Mouse (Mus musculus) midbrain, embryonic 10.5 days (tissue): ENCODE measurements around the gene Srrm1. TPM values are rescaled to one million over a fixed set of nuclear protein-coding genes. Genes with fewer than 3 reads are reported as not detected.

Source experiments
- DNase-seq: peaks from one replicate; pipeline ENCODE4 v3.0.0-alpha.2; 2017; ENCODE audit warnings: low spot score
- H3K27ac ChIP-seq: fragments of 300-500 bp; sonication (generic); replicated peaks from 2 replicates; pipeline ENCODE4 v1.5.1; 2016; ENCODE audit warnings: mild to moderate bottlenecking
- H3K27me3 ChIP-seq: fragments of 300-500 bp; sonication (generic); 2 replicates; pipeline ENCODE4 v1.6.1; 2016; ENCODE audit warnings: low read depth, mild to moderate bottlenecking; ENCODE audit not compliant: poor library complexity, severe bottlenecking
- H3K36me3 ChIP-seq: fragments of 300-500 bp; sonication (generic); 2 replicates; pipeline ENCODE4 v1.6.1; 2016; ENCODE audit warnings: mild to moderate bottlenecking, moderate library complexity
- H3K4me1 ChIP-seq: fragments of 300-500 bp; sonication (generic); 2 replicates; pipeline ENCODE4 v1.6.1; 2016
- H3K4me3 ChIP-seq: fragments of 300-500 bp; sonication (generic); 2 replicates; pipeline ENCODE4 v1.5.1; 2016; ENCODE audit warnings: mild to moderate bottlenecking, moderate library complexity
- H3K9me3 ChIP-seq: fragments of 300-500 bp; sonication (generic); replicated peaks from 2 replicates; pipeline ENCODE4 v1.6.1; 2016; ENCODE audit warnings: mild to moderate bottlenecking
- WGBS: fragments of 180-500 bp; shearing (Covaris S2); methylation state at CpG from one replicate; pipeline ENCODE4 v1.1.7; 2016; 5-methylcytosine and 5-hydroxymethylcytosine counted together
- polyA plus RNA-seq: library from polyadenylated mRNA; unstranded; fragments of >200 nt; fragmentation: Nextera tagmentation; extraction: Ambion mirVana; gene quantifications from 2 replicates; pipeline ENCODE4 v1.2.1, GENCODE M21; 2016

The Srrm1 gene
- polyA plus RNA-seq, 1 experiment from 2014 or later = 230 TPM

- H3K4me1 ChIP-seq = peaks cover 25% of the 10 kb centered on the region
- DNase-seq = no peak
- H3K36me3 ChIP-seq = peaks cover 13% of the 10 kb centered on the region
- H3K27ac ChIP-seq = no peak overlapping the region
- no peak overlapping the region for H3K4me3 ChIP-seq
- no peaks in the 10 kb centered on the region for H3K27me3 ChIP-seq
- H3K9me3 ChIP-seq = peaks cover 5% of the 10 kb centered on the region; the same call in 1 of the 2 replicates
- 85% methylated on average over 8 of the region's 8 CpGs for WGBS
Measured at GRCm38 (mm10) chr4:135310371-135310770, 42.8 kb downstream of the Srrm1 start.

- 65% methylated on average over 5 of the region's 5 CpGs for WGBS
- H3K4me3 ChIP-seq = no peak overlapping the region
- no peak overlapping the region for H3K27ac ChIP-seq
- no peaks in the 10 kb centered on the region for H3K9me3 ChIP-seq
- no peak for DNase-seq
- H3K36me3 ChIP-seq = peaks cover 7% of the 10 kb centered on the region
- no peaks in the 10 kb centered on the region for H3K27me3 ChIP-seq
- peaks cover 25% of the 10 kb centered on the region for H3K4me1 ChIP-seq
Measured at GRCm38 (mm10) chr4:135309726-135310125, 43.4 kb downstream of the Srrm1 start.

- Histone ChIP-seq H3K9me3 (no peaks in the 10 kb centered on the region), H3K4me3 (no peak overlapping the region), H3K36me3 (peaks cover 1% of the 10 kb centered on the region), H3K27me3 (no peaks in the 10 kb centered on the region), H3K27ac (no peak overlapping the region), H3K4me1 (peaks cover 25% of the 10 kb centered on the region)
- no peak for DNase-seq
- 71% methylated on average over 9 of the region's 9 CpGs for WGBS
Measured at GRCm38 (mm10) chr4:135309112-135309659, 43.9 kb downstream of the Srrm1 start.

GRCm38 (mm10) chr4:135306971-135307632 is 46.0 kb downstream of the Srrm1 start:
- no peaks in the 10 kb centered on the region for H3K27me3 ChIP-seq
- peak overlapping the region; percentile 7; the same call in 1 of the 2 replicates for H3K27ac ChIP-seq
- DNase-seq = no peak
- H3K4me1 ChIP-seq = peaks cover 16% of the 10 kb centered on the region
- 48% methylated on average over 17 of the region's 17 CpGs for WGBS
- H3K4me3 ChIP-seq = peak overlapping the region; percentile 29; the same call in 1 of the 2 replicates
- H3K9me3 ChIP-seq = no peaks in the 10 kb centered on the region
- no peaks in the 10 kb centered on the region for H3K36me3 ChIP-seq

GRCm38 (mm10) chr4:135306533-135306932 is 46.6 kb downstream of the Srrm1 start:
- no peak overlapping the region for H3K27ac ChIP-seq
- no peaks in the 10 kb centered on the region for H3K9me3 ChIP-seq
- no peaks in the 10 kb centered on the region for H3K36me3 ChIP-seq
- WGBS = 61% methylated on average over 4 of the region's 4 CpGs
- no peak overlapping the region for H3K4me3 ChIP-seq
- H3K27me3 ChIP-seq = no peaks in the 10 kb centered on the region
- peaks cover 16% of the 10 kb centered on the region for H3K4me1 ChIP-seq
- no peak for DNase-seq

- DNase-seq = no peak
- WGBS = 92% methylated on average over 10 of the region's 10 CpGs
- H3K4me3 ChIP-seq = no peak overlapping the region
- no peaks in the 10 kb centered on the region for H3K36me3 ChIP-seq
- no peak overlapping the region for H3K27ac ChIP-seq
- no peaks in the 10 kb centered on the region for H3K27me3 ChIP-seq
- H3K4me1 ChIP-seq = peaks cover 11% of the 10 kb centered on the region
- H3K9me3 ChIP-seq = no peaks in the 10 kb centered on the region
Measured at GRCm38 (mm10) chr4:135302261-135302660, 50.9 kb downstream of the Srrm1 start.

GRCm38 (mm10) chr4:135301166-135301565 is 52.0 kb downstream of the Srrm1 start:
- 86% methylated on average over 3 of the region's 3 CpGs for WGBS
- Histone ChIP-seq H3K9me3 (no peaks in the 10 kb centered on the region), H3K27me3 (no peaks in the 10 kb centered on the region)

GRCm38 (mm10) chr4:135300248-135301041 is 52.7 kb downstream of the Srrm1 start:
- Histone ChIP-seq H3K36me3 (no peaks in the 10 kb centered on the region), H3K9me3 (no peaks in the 10 kb centered on the region), H3K4me3 (no peak overlapping the region), H3K4me1 (0 out of 2 replicates have a peak, but pooled peaks cover 4% of the 10 kb centered on the region), H3K27ac (no peak overlapping the region), H3K27me3 (no peaks in the 10 kb centered on the region)
- DNase-seq = no peak
- WGBS = 91% methylated on average over 26 of the region's 26 CpGs

More at GRCm38 (mm10) chr4:135301166-135301565, 52.0 kb downstream of the Srrm1 start:
- no peaks in the 10 kb centered on the region for H3K36me3 ChIP-seq
- H3K27ac ChIP-seq = no peak overlapping the region
- no peak for DNase-seq
- 0 out of 2 replicates have a peak, but pooled peaks cover 7% of the 10 kb centered on the region for H3K4me1 ChIP-seq
- H3K4me3 ChIP-seq = no peak overlapping the region

GRCm38 (mm10) chr4:135298680-135299079 is 54.4 kb downstream of the Srrm1 start:
- Histone ChIP-seq H3K4me1 (0 out of 2 replicates have a peak, but pooled peaks cover 8% of the 10 kb centered on the region), H3K27me3 (no peaks in the 10 kb centered on the region), H3K36me3 (no peaks in the 10 kb centered on the region), H3K9me3 (no peaks in the 10 kb centered on the region), H3K27ac (no peak overlapping the region), H3K4me3 (no peak overlapping the region)
- 95% methylated on average over 10 of the region's 10 CpGs for WGBS
- DNase-seq = no peak

GRCm38 (mm10) chr4:135297931-135298546 is 55.1 kb downstream of the Srrm1 start:
- 0 out of 2 replicates have a peak, but pooled peaks cover 8% of the 10 kb centered on the region for H3K4me1 ChIP-seq
- H3K4me3 ChIP-seq = no peak overlapping the region
- H3K36me3 ChIP-seq = no peaks in the 10 kb centered on the region
- H3K27me3 ChIP-seq = no peaks in the 10 kb centered on the region
- H3K9me3 ChIP-seq = no peaks in the 10 kb centered on the region
- whole genome bisulfite sequencing = 72% methylated on average over 15 of the region's 15 CpGs
- no peak for DNase-seq
- no peak overlapping the region for H3K27ac ChIP-seq

- DNase-seq = no peak
- WGBS = 90% methylated on average over 7 of the region's 7 CpGs
- H3K27ac ChIP-seq = no peak overlapping the region
Measured at GRCm38 (mm10) chr4:135297146-135297545, 56.0 kb downstream of the Srrm1 start.

GRCm38 (mm10) chr4:135296565-135296964 is 56.6 kb downstream of the Srrm1 start:
- no peak for DNase-seq
- peaks cover 19% of the 10 kb centered on the region for H3K4me1 ChIP-seq
- H3K4me3 ChIP-seq = no peak overlapping the region
- H3K27me3 ChIP-seq = no peaks in the 10 kb centered on the region
- H3K9me3 ChIP-seq = no peaks in the 10 kb centered on the region
- H3K27ac ChIP-seq = no peak overlapping the region
- no peaks in the 10 kb centered on the region for H3K36me3 ChIP-seq

More at GRCm38 (mm10) chr4:135297146-135297545, 56.0 kb downstream of the Srrm1 start:
- H3K27me3 ChIP-seq = no peaks in the 10 kb centered on the region
- H3K9me3 ChIP-seq = no peaks in the 10 kb centered on the region
- H3K4me3 ChIP-seq = no peak overlapping the region
- H3K36me3 ChIP-seq = no peaks in the 10 kb centered on the region
- peaks cover 14% of the 10 kb centered on the region for H3K4me1 ChIP-seq
